Mouse (Mus musculus): Measurements from ENCODE around the gene Cnot8. TPM values are rescaled to one million over a fixed set of nuclear protein-coding genes. Genes with fewer than 3 reads are reported as not detected.
"Not testable (repeated sequence)": the region's sequence is repeated elsewhere in the genome, so short reads cannot be mapped to it uniquely, and the experiment has no call there.

Cnot8 gene
- polyA plus RNA-seq, 1 experiment = 82.8 TPM

GRCm38 (mm10) chr11:58097621-58098365, 6.2 kb upstream of the Cnot8 start:
- H3K4me1 ChIP-seq (ENCODE audit: control insufficient read depth, insufficient read depth, low read length) = peaks cover 3% of the 10 kb centered on the region; the same call in 1 of the 2 replicates
- peak overlapping the region; percentile 51 for H3K4me3 ChIP-seq (replicated peaks; ENCODE audit: insufficient read depth, low read depth, low read length)
- no peaks in the 10 kb centered on the region for H3K27me3 ChIP-seq (ENCODE audit: control insufficient read depth, insufficient read depth, low read length)
- TF ChIP-seq POLR2A (IDR thresholded peaks at IDR 0.05; ENCODE audit: borderline replicate concordance, insufficient read depth, low read length) (no peak), CTCF (IDR thresholded peaks at IDR 0.05; ENCODE audit: borderline replicate concordance, insufficient read depth, low read depth, low read length) (no peak)
- under 1% methylated on average over 36 of the region's 38 CpGs for WGBS
- DNase-seq = peak in 1 of 2 experiments; percentile 75
- H3K27ac ChIP-seq (ENCODE audit: insufficient read depth, low read length) = no peak overlapping the region

DNA sequence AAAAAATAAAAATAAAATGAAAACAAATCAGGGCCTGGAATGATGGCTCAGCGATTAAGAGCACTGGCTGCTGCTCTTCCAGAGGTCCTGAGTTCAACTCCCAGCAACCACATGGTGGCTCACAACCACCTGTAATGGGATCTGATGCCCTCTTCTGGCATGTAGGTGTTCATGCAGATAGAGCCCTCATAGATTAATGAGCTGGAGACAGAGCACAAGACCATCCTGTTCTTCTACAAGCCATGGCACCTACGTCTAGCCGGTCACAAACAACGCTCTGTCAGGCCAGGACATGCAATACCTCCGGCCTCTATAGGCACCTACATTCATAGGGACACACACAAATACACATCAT, 5.6 kb upstream of the Cnot8 start:
- WGBS = 85% methylated on average over 5 of the region's 5 CpGs
- not testable (repeated sequence) for H3K4me3 ChIP-seq (replicated peaks; ENCODE audit: insufficient read depth, low read depth, low read length); H3K27me3 ChIP-seq (ENCODE audit: control insufficient read depth, insufficient read depth, low read length); DNase-seq; H3K27ac ChIP-seq (ENCODE audit: insufficient read depth, low read length); H3K4me1 ChIP-seq (ENCODE audit: control insufficient read depth, insufficient read depth, low read length)
- peak; percentile 22; the same call in 1 of the 2 replicates for TF ChIP-seq CTCF (IDR thresholded peaks at IDR 0.05; ENCODE audit: borderline replicate concordance, insufficient read depth, low read depth, low read length)

DNA sequence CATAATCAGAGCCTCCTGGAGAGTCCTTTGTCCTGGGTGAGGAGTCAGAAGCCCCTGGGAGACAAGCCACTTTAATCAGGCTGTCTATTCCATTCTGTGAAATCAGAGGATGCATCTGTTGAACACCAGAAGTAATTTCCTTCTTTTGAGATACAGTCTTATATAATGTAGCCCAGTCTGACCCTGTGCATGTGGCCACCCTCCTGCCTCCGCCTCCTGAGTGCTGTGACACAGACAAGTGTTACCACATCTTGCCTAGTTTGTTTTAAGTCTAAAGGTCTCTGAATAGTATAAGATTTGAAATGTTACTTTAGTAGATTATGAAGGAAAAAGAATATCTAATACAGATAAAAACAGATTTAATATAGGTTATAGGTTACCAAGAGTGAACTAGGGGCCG, 3.9 kb upstream of the Cnot8 start:
- no peak for DNase-seq
- WGBS = 96% methylated on average over 2 of the region's 2 CpGs
- TF ChIP-seq CTCF (IDR thresholded peaks at IDR 0.05; ENCODE audit: borderline replicate concordance, insufficient read depth, low read depth, low read length) (no peak), POLR2A (IDR thresholded peaks at IDR 0.05; ENCODE audit: borderline replicate concordance, insufficient read depth, low read length) (no peak)

GRCm38 (mm10) chr11:58101194-58101720, 2.7 kb upstream of the Cnot8 start:
- 80% methylated on average over 4 of the region's 4 CpGs for WGBS
- Histone ChIP-seq H3K27me3 (ENCODE audit: control insufficient read depth, insufficient read depth, low read length) (no peaks in the 10 kb centered on the region), H3K4me3 (replicated peaks; ENCODE audit: insufficient read depth, low read depth, low read length) (no peak overlapping the region), H3K4me1 (ENCODE audit: control insufficient read depth, insufficient read depth, low read length) (peaks cover 5% of the 10 kb centered on the region; the same call in 1 of the 2 replicates), H3K27ac (ENCODE audit: insufficient read depth, low read length) (no peak overlapping the region)
- no peak for DNase-seq
- no peak for TF ChIP-seq POLR2A (IDR thresholded peaks at IDR 0.05; ENCODE audit: borderline replicate concordance, insufficient read depth, low read length)
- TF ChIP-seq CTCF (IDR thresholded peaks at IDR 0.05; ENCODE audit: borderline replicate concordance, insufficient read depth, low read depth, low read length) = no peak

More for the DNA sequence above, 3.9 kb upstream of the Cnot8 start:
- Histone ChIP-seq H3K4me3 (replicated peaks; ENCODE audit: insufficient read depth, low read depth, low read length) (no peak overlapping the region), H3K27ac (ENCODE audit: insufficient read depth, low read length) (no peak overlapping the region), H3K4me1 (ENCODE audit: control insufficient read depth, insufficient read depth, low read length) (peaks cover 5% of the 10 kb centered on the region; the same call in 1 of the 2 replicates), H3K27me3 (ENCODE audit: control insufficient read depth, insufficient read depth, low read length) (no peaks in the 10 kb centered on the region)

DNA sequence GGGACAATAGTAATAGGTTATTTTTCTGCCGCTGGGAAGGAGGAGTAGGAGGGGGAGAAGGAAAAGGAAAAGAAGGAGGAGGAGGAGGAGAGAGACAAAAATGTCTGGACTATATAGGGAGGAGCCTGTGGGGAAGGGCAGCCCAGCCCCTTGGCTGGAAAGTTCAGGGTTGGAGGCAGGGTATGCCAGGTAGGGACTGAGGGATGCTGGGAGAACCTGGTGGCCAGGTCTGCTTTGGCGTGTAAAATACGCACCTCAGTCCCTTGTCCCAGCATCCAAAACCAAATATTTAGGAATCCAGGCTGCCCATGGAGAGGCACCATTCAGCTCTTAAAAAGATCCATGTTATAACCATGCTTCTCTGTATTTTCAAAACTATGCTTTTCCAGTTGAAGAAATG, 1.8 kb upstream of the Cnot8 start:
- no peak for DNase-seq
- H3K27me3 ChIP-seq (ENCODE audit: control insufficient read depth, insufficient read depth, low read length) = no peaks in the 10 kb centered on the region
- H3K4me3 ChIP-seq (replicated peaks; ENCODE audit: insufficient read depth, low read depth, low read length) = no peak overlapping the region
- no peak overlapping the region for H3K27ac ChIP-seq (ENCODE audit: insufficient read depth, low read length)
- H3K4me1 ChIP-seq (ENCODE audit: control insufficient read depth, insufficient read depth, low read length) = peaks cover 5% of the 10 kb centered on the region; the same call in 1 of the 2 replicates
- WGBS = 79% methylated on average over 3 of the region's 3 CpGs
- TF ChIP-seq POLR2A (IDR thresholded peaks at IDR 0.05; ENCODE audit: borderline replicate concordance, insufficient read depth, low read length) = no peak
- TF ChIP-seq CTCF (IDR thresholded peaks at IDR 0.05; ENCODE audit: borderline replicate concordance, insufficient read depth, low read depth, low read length) = no peak

- WGBS = 90% methylated on average over 9 of the region's 9 CpGs
- H3K27me3 ChIP-seq (ENCODE audit: control insufficient read depth, insufficient read depth, low read length) = no peaks in the 10 kb centered on the region
- TF ChIP-seq POLR2A (IDR thresholded peaks at IDR 0.05; ENCODE audit: borderline replicate concordance, insufficient read depth, low read length) (no peak), CTCF (IDR thresholded peaks at IDR 0.05; ENCODE audit: borderline replicate concordance, insufficient read depth, low read depth, low read length) (no peak)
- H3K27ac ChIP-seq (ENCODE audit: insufficient read depth, low read length) = no peak overlapping the region
- peaks cover 5% of the 10 kb centered on the region; the same call in 1 of the 2 replicates for H3K4me1 ChIP-seq (ENCODE audit: control insufficient read depth, insufficient read depth, low read length)
- H3K4me3 ChIP-seq (replicated peaks; ENCODE audit: insufficient read depth, low read depth, low read length) = no peak overlapping the region
- no peak for DNase-seq
Measured at GRCm38 (mm10) chr11:58102581-58103343, 1.2 kb upstream of the Cnot8 start.

- DNase-seq = no peak
- WGBS = 63% methylated on average over 13 of the region's 13 CpGs
- peaks cover 5% of the 10 kb centered on the region; the same call in 1 of the 2 replicates for H3K4me1 ChIP-seq (ENCODE audit: control insufficient read depth, insufficient read depth, low read length)
- H3K4me3 ChIP-seq (replicated peaks; ENCODE audit: insufficient read depth, low read depth, low read length) = peak overlapping the region; percentile 65
- no peak for TF ChIP-seq CTCF (IDR thresholded peaks at IDR 0.05; ENCODE audit: borderline replicate concordance, insufficient read depth, low read depth, low read length)
- no peak for TF ChIP-seq POLR2A (IDR thresholded peaks at IDR 0.05; ENCODE audit: borderline replicate concordance, insufficient read depth, low read length)
- H3K27me3 ChIP-seq (ENCODE audit: control insufficient read depth, insufficient read depth, low read length) = no peaks in the 10 kb centered on the region
- H3K27ac ChIP-seq (ENCODE audit: insufficient read depth, low read length) = peak overlapping the region; percentile 67
Measured at GRCm38 (mm10) chr11:58103344-58103653, 654 bp upstream of the Cnot8 start.
